Mouse (Mus musculus): ENCODE measurements around the gene Grm7. TPM values are rescaled to one million over a fixed set of nuclear protein-coding genes. Genes with fewer than 3 reads are reported as not detected.
A peak's percentile ranks its signal among the peaks of the same experiment; 100 is the strongest.

Gene Grm7
- polyA plus RNA-seq, 1 experiment from 2014 or later, result 0.62 TPM

GRCm38 (mm10) chr6:111303912-111304555 is 658.7 kb downstream of the Grm7 start:
- Histone ChIP-seq H3K27ac (ENCODE audit: low read depth, low read length) (no peak overlapping the region), H3K27me3 (ENCODE audit: control insufficient read depth, insufficient read depth, low read length) (no peaks in the 10 kb centered on the region), H3K9ac (ENCODE audit: low read depth, low read length) (no peak overlapping the region), H3K4me2 (no peak overlapping the region), H3K9me3 (replicated peaks; ENCODE audit: control insufficient read depth, low read length) (no peaks in the 10 kb centered on the region; the same call in 1 of the 2 replicates), H3K36me3 (ENCODE audit: control insufficient read depth, insufficient read depth, low read length) (no peaks in the 10 kb centered on the region), H3K4me3 (ENCODE audit: low read depth, low read length) (no peak overlapping the region), H3K4me1 (ENCODE audit: control insufficient read depth, insufficient read depth, low read length) (no peaks in the 10 kb centered on the region)
- WGBS (ENCODE audit: insufficient replicate concordance), result 71% methylated on average over 3 of the region's 3 CpGs
- ATAC-seq (replicated peaks; ENCODE audit: insufficient number of reproducible peaks, low FRiP score, low TSS enrichment), result no peak

- Histone ChIP-seq H3K36me3 (ENCODE audit: control insufficient read depth, insufficient read depth, low read length) (no peaks in the 10 kb centered on the region), H3K9me3 (replicated peaks; ENCODE audit: control insufficient read depth, low read length) (no peaks in the 10 kb centered on the region), H3K4me3 (ENCODE audit: low read depth, low read length) (no peak overlapping the region), H3K27ac (ENCODE audit: low read depth, low read length) (no peak overlapping the region), H3K4me1 (ENCODE audit: control insufficient read depth, insufficient read depth, low read length) (no peaks in the 10 kb centered on the region), H3K9ac (ENCODE audit: low read depth, low read length) (no peak overlapping the region), H3K27me3 (ENCODE audit: control insufficient read depth, insufficient read depth, low read length) (no peaks in the 10 kb centered on the region), H3K4me2 (no peak overlapping the region)
- no peak for ATAC-seq (replicated peaks; ENCODE audit: insufficient number of reproducible peaks, low FRiP score, low TSS enrichment)
- 89% methylated on average over 1 of the region's 1 CpGs for WGBS (ENCODE audit: insufficient replicate concordance)
These were observed 716.3 kb downstream of the Grm7 start for GRCm38 (mm10) chr6:111361681-111362080.

GRCm38 (mm10) chr6:111368111-111368510 is 722.7 kb downstream of the Grm7 start:
- Histone ChIP-seq H3K9me3 (replicated peaks; ENCODE audit: control insufficient read depth, low read length) (no peaks in the 10 kb centered on the region), H3K27me3 (ENCODE audit: control insufficient read depth, insufficient read depth, low read length) (no peaks in the 10 kb centered on the region), H3K4me3 (ENCODE audit: low read depth, low read length) (no peak overlapping the region), H3K27ac (ENCODE audit: low read depth, low read length) (no peak overlapping the region), H3K9ac (ENCODE audit: low read depth, low read length) (no peak overlapping the region), H3K4me1 (ENCODE audit: control insufficient read depth, insufficient read depth, low read length) (peaks cover 7% of the 10 kb centered on the region; the same call in 1 of the 2 replicates), H3K36me3 (ENCODE audit: control insufficient read depth, insufficient read depth, low read length) (no peaks in the 10 kb centered on the region), H3K4me2 (no peak overlapping the region)
- WGBS (ENCODE audit: insufficient replicate concordance), result 85% methylated on average over 3 of the region's 3 CpGs
- ATAC-seq (replicated peaks; ENCODE audit: insufficient number of reproducible peaks, low FRiP score, low TSS enrichment), result no peak

- Histone ChIP-seq H3K36me3 (ENCODE audit: control insufficient read depth, insufficient read depth, low read length) (no peaks in the 10 kb centered on the region), H3K9ac (ENCODE audit: low read depth, low read length) (no peak overlapping the region), H3K4me1 (ENCODE audit: control insufficient read depth, insufficient read depth, low read length) (peaks cover 7% of the 10 kb centered on the region; the same call in 1 of the 2 replicates), H3K4me2 (no peak overlapping the region), H3K27ac (ENCODE audit: low read depth, low read length) (no peak overlapping the region), H3K9me3 (replicated peaks; ENCODE audit: control insufficient read depth, low read length) (no peaks in the 10 kb centered on the region), H3K27me3 (ENCODE audit: control insufficient read depth, insufficient read depth, low read length) (no peaks in the 10 kb centered on the region), H3K4me3 (ENCODE audit: low read depth, low read length) (no peak overlapping the region)
- ATAC-seq (replicated peaks; ENCODE audit: insufficient number of reproducible peaks, low FRiP score, low TSS enrichment), result no peak
- WGBS (ENCODE audit: insufficient replicate concordance), result 76% methylated on average over 3 of the region's 3 CpGs
These were observed 723.2 kb downstream of the Grm7 start for GRCm38 (mm10) chr6:111368551-111368950.

GRCm38 (mm10) chr6:111369013-111369412 is 723.6 kb downstream of the Grm7 start:
- WGBS (ENCODE audit: insufficient replicate concordance), result 80% methylated on average over 2 of the region's 2 CpGs

GRCm38 (mm10) chr6:111371581-111372349 is 726.4 kb downstream of the Grm7 start:
- H3K27ac ChIP-seq (ENCODE audit: low read depth, low read length), result no peak overlapping the region
- WGBS (ENCODE audit: insufficient replicate concordance), result 31% methylated on average over 4 of the region's 4 CpGs
- no peaks in the 10 kb centered on the region for H3K9me3 ChIP-seq (replicated peaks; ENCODE audit: control insufficient read depth, low read length)
- H3K4me2 ChIP-seq, result no peak overlapping the region
- no peak overlapping the region for H3K4me3 ChIP-seq (ENCODE audit: low read depth, low read length)
- H3K27me3 ChIP-seq (ENCODE audit: control insufficient read depth, insufficient read depth, low read length), result no peaks in the 10 kb centered on the region
- H3K36me3 ChIP-seq (ENCODE audit: control insufficient read depth, insufficient read depth, low read length), result no peaks in the 10 kb centered on the region
- 0 out of 2 replicates have a peak, but pooled peaks have one; percentile 35 for ATAC-seq (replicated peaks; ENCODE audit: insufficient number of reproducible peaks, low FRiP score, low TSS enrichment)
- no peak overlapping the region for H3K9ac ChIP-seq (ENCODE audit: low read depth, low read length)
- peaks cover 7% of the 10 kb centered on the region; the same call in 1 of the 2 replicates for H3K4me1 ChIP-seq (ENCODE audit: control insufficient read depth, insufficient read depth, low read length)

More at GRCm38 (mm10) chr6:111369013-111369412, 723.6 kb downstream of the Grm7 start:
- H3K4me2 ChIP-seq, result no peak overlapping the region
- no peak overlapping the region for H3K27ac ChIP-seq (ENCODE audit: low read depth, low read length)
- no peaks in the 10 kb centered on the region for H3K27me3 ChIP-seq (ENCODE audit: control insufficient read depth, insufficient read depth, low read length)
- ATAC-seq (replicated peaks; ENCODE audit: insufficient number of reproducible peaks, low FRiP score, low TSS enrichment), result no peak
- H3K4me3 ChIP-seq (ENCODE audit: low read depth, low read length), result no peak overlapping the region
- no peaks in the 10 kb centered on the region for H3K36me3 ChIP-seq (ENCODE audit: control insufficient read depth, insufficient read depth, low read length)
- H3K9me3 ChIP-seq (replicated peaks; ENCODE audit: control insufficient read depth, low read length), result no peaks in the 10 kb centered on the region
- peaks cover 7% of the 10 kb centered on the region; the same call in 1 of the 2 replicates for H3K4me1 ChIP-seq (ENCODE audit: control insufficient read depth, insufficient read depth, low read length)
- no peak overlapping the region for H3K9ac ChIP-seq (ENCODE audit: low read depth, low read length)

GRCm38 (mm10) chr6:111372626-111373380 is 727.4 kb downstream of the Grm7 start:
- Histone ChIP-seq H3K4me3 (ENCODE audit: low read depth, low read length) (no peak overlapping the region), H3K4me1 (ENCODE audit: control insufficient read depth, insufficient read depth, low read length) (peaks cover 7% of the 10 kb centered on the region; the same call in 1 of the 2 replicates), H3K9me3 (replicated peaks; ENCODE audit: control insufficient read depth, low read length) (no peaks in the 10 kb centered on the region), H3K9ac (ENCODE audit: low read depth, low read length) (no peak overlapping the region), H3K27ac (ENCODE audit: low read depth, low read length) (0 out of 2 replicates have a peak overlapping the region, but pooled peaks have one; percentile 15), H3K4me2 (no peak overlapping the region; the same call in 1 of the 2 replicates), H3K36me3 (ENCODE audit: control insufficient read depth, insufficient read depth, low read length) (no peaks in the 10 kb centered on the region), H3K27me3 (ENCODE audit: control insufficient read depth, insufficient read depth, low read length) (no peaks in the 10 kb centered on the region)
- 43% methylated on average over 11 of the region's 11 CpGs for WGBS (ENCODE audit: insufficient replicate concordance)
- no peak for ATAC-seq (replicated peaks; ENCODE audit: insufficient number of reproducible peaks, low FRiP score, low TSS enrichment)

GRCm38 (mm10) chr6:111380710-111381109 is 735.3 kb downstream of the Grm7 start:
- Histone ChIP-seq H3K36me3 (ENCODE audit: control insufficient read depth, insufficient read depth, low read length) (no peaks in the 10 kb centered on the region), H3K27me3 (ENCODE audit: control insufficient read depth, insufficient read depth, low read length) (no peaks in the 10 kb centered on the region), H3K27ac (ENCODE audit: low read depth, low read length) (no peak overlapping the region), H3K9ac (ENCODE audit: low read depth, low read length) (no peak overlapping the region), H3K4me3 (ENCODE audit: low read depth, low read length) (no peak overlapping the region), H3K4me2 (no peak overlapping the region), H3K4me1 (ENCODE audit: control insufficient read depth, insufficient read depth, low read length) (no peaks in the 10 kb centered on the region), H3K9me3 (replicated peaks; ENCODE audit: control insufficient read depth, low read length) (no peaks in the 10 kb centered on the region)
- WGBS (ENCODE audit: insufficient replicate concordance), result 76% methylated on average over 2 of the region's 2 CpGs
- no peak for ATAC-seq (replicated peaks; ENCODE audit: insufficient number of reproducible peaks, low FRiP score, low TSS enrichment)
